10 mouse cellular contexts compared by ENCODE assay signal in the genomic region with DNA sequence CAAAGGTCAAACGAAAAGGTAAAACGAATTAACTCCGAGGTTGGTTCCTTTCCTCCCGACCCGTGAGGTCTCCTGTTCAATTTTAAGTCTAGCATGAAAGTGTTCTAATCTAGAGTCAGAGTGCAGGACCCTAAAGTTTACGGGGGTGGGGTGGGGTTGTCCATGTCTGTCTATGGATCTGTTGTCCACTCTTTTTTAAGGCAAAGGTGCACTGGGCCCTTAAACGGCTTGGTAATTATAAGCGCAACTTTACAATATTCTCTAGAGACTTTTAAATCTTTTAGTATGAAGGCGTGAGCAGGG. TPM values are rescaled to one million over a fixed set of nuclear protein-coding genes. Genes with fewer than 3 reads are reported as not detected.
A peak's percentile ranks its signal among the peaks of the same experiment; 100 is the strongest.
DNase-seq lines count a peak whose midpoint lies in the region; ATAC-seq lines count a peak whose summit lies in the region.
"Had no signal": no experiment of that assay in that cellular context is flagged by ENCODE, and none has a peak within 500 bp of the region (broad histone marks: within the 10 kb centered on the region; RNA-seq: fewer than 3 reads in every experiment).

No protein-coding gene starts in this region.

- peak overlapping the region; percentile 48 for H3K4me3 ChIP-seq in kidney, embryonic 15.5 days (replicated peaks)
- peak overlapping the region; percentile 49 for H3K4me3 ChIP-seq in embryonic facial prominence, embryonic 15.5 days (replicated peaks)
- peak overlapping the region; percentile 59; the same call in 1 of the 2 replicates for H3K4me3 ChIP-seq in intestine, embryonic 15.5 days (replicated peaks)
- peak overlapping the region; percentile 52 for H3K4me3 ChIP-seq in neural tube, embryonic 12.5 days

- DNase-seq in kidney, adult 18-20 months: no peak
- no peak for DNase-seq in adipocyte (ENCODE audit: low spot score)
- no peak for DNase-seq in frontal cortex, adult 2 months (ENCODE audit: extremely low spot score in 1 of 2, low spot score in 1 of 2)
- DNase-seq: right cerebral cortex, adult 18-20 months; thymus, postnatal 14 days had no signal

- no peak for ATAC-seq in kidney, embryonic 15.5 days (replicated peaks; ENCODE audit: low FRiP score)
- ATAC-seq in embryonic facial prominence, embryonic 15.5 days (ENCODE audit: insufficient number of reproducible peaks, low FRiP score, low TSS enrichment, low read depth): no peak
- ATAC-seq in intestine, embryonic 15.5 days: no peak
- ATAC-seq in neural tube, embryonic 12.5 days (ENCODE audit: low FRiP score, low read depth): no peak
- no peak for ATAC-seq in frontal cortex, adult (ENCODE audit: low TSS enrichment)

- peaks cover 94% of the 10 kb centered on the region for H3K27me3 ChIP-seq in kidney, embryonic 15.5 days
- peaks cover 79% of the 10 kb centered on the region for H3K27me3 ChIP-seq in embryonic facial prominence, embryonic 15.5 days
- H3K27me3 ChIP-seq in intestine, embryonic 15.5 days (replicated peaks): peaks cover 71% of the 10 kb centered on the region
- peaks cover 83% of the 10 kb centered on the region for H3K27me3 ChIP-seq in neural tube, embryonic 12.5 days (replicated peaks)

- H3K9ac ChIP-seq in kidney, embryonic 15.5 days: no peak overlapping the region
- H3K9ac ChIP-seq in embryonic facial prominence, embryonic 15.5 days: no peak overlapping the region
- H3K9ac ChIP-seq in intestine, embryonic 15.5 days: no peak overlapping the region
- H3K9ac ChIP-seq in neural tube, embryonic 12.5 days: peak overlapping the region; percentile 19; the same call in 1 of the 2 replicates

- no peaks in the 10 kb centered on the region for H3K9me3 ChIP-seq in kidney, embryonic 15.5 days (replicated peaks)
- H3K9me3 ChIP-seq in embryonic facial prominence, embryonic 15.5 days (replicated peaks): no peaks in the 10 kb centered on the region
- no peaks in the 10 kb centered on the region for H3K9me3 ChIP-seq in intestine, embryonic 15.5 days
- H3K9me3 ChIP-seq in neural tube, embryonic 12.5 days: no peaks in the 10 kb centered on the region

- H3K36me3 ChIP-seq in kidney, embryonic 15.5 days: no peaks in the 10 kb centered on the region
- no peaks in the 10 kb centered on the region for H3K36me3 ChIP-seq in embryonic facial prominence, embryonic 15.5 days
- no peaks in the 10 kb centered on the region for H3K36me3 ChIP-seq in intestine, embryonic 15.5 days
- H3K36me3 ChIP-seq in neural tube, embryonic 12.5 days: no peaks in the 10 kb centered on the region

- H3K4me2 ChIP-seq in kidney, embryonic 15.5 days: peak overlapping the region; percentile 94; the same call in 1 of the 2 replicates
- peak overlapping the region; percentile 87; the same call in 1 of the 2 replicates for H3K4me2 ChIP-seq in embryonic facial prominence, embryonic 15.5 days (replicated peaks)
- peak overlapping the region; percentile 99 for H3K4me2 ChIP-seq in intestine, embryonic 15.5 days (replicated peaks)
- H3K4me2 ChIP-seq in neural tube, embryonic 12.5 days (replicated peaks): peak overlapping the region; percentile 95

- H3K27ac ChIP-seq in kidney, embryonic 15.5 days: no peak overlapping the region
- H3K27ac ChIP-seq in embryonic facial prominence, embryonic 15.5 days (replicated peaks): no peak overlapping the region
- H3K27ac ChIP-seq in intestine, embryonic 15.5 days: no peak overlapping the region
- H3K27ac ChIP-seq in neural tube, embryonic 12.5 days: no peak overlapping the region

- peaks cover 17% of the 10 kb centered on the region for H3K4me1 ChIP-seq in kidney, embryonic 15.5 days
- peaks cover 11% of the 10 kb centered on the region for H3K4me1 ChIP-seq in embryonic facial prominence, embryonic 15.5 days
- H3K4me1 ChIP-seq in intestine, embryonic 15.5 days (replicated peaks): peaks cover 3% of the 10 kb centered on the region
- peaks cover 8% of the 10 kb centered on the region; the same call in 1 of the 2 replicates for H3K4me1 ChIP-seq in neural tube, embryonic 12.5 days

- WGBS in kidney, embryonic 15.5 days: under 1% methylated on average over 9 of the region's 9 CpGs
- WGBS in embryonic facial prominence, embryonic 15.5 days: under 1% methylated on average over 9 of the region's 9 CpGs
- WGBS in intestine, embryonic 15.5 days: 7% methylated on average over 9 of the region's 9 CpGs
- WGBS in neural tube, embryonic 12.5 days: under 1% methylated on average over 9 of the region's 9 CpGs

RNA-seq across cellular contexts. Expression of a gene that starts 0.9 kb away (rescaled TPM):
- 2.7 and 5.0 TPM in 2 replicates for polyA plus RNA-seq in kidney, embryonic 15.5 days (2015; fragmentation: Nextera tagmentation; extraction: Ambion mirVana)
- polyA plus RNA-seq in embryonic facial prominence, embryonic 15.5 days (2015; fragmentation: Nextera tagmentation; extraction: Ambion mirVana): 17.3 and 21.8 TPM in 2 replicates
- polyA plus RNA-seq in intestine, embryonic 15.5 days (2015; fragmentation: Nextera tagmentation; extraction: Ambion mirVana): 9.6 and 11.2 TPM in 2 replicates
- polyA plus RNA-seq in neural tube, embryonic 12.5 days (2016; fragmentation: Nextera tagmentation; extraction: Ambion mirVana): 134 and 188 TPM in 2 replicates
- polyA plus RNA-seq in frontal cortex, adult 2 months (2012; rRNA removed): 0.50 and 0.54 TPM in 2 replicates
